Mouse (Mus musculus) lung, postnatal 10 days (tissue): ENCODE measurements around the gene Cyth2.
A peak's percentile ranks its signal among the peaks of the same experiment; 100 is the strongest.

Experiments
- DNase-seq: peaks from one replicate; pipeline ENCODE4 v3.0.0; 2021

Gene Cyth2

GRCm38 (mm10) chr7:45813787-45814779 lies at the start of gene Cyth2:
Gene Cyth2, minus strand, starts transcription at chr7:45814581.
- DNase-seq: peak; percentile 100

DNA sequence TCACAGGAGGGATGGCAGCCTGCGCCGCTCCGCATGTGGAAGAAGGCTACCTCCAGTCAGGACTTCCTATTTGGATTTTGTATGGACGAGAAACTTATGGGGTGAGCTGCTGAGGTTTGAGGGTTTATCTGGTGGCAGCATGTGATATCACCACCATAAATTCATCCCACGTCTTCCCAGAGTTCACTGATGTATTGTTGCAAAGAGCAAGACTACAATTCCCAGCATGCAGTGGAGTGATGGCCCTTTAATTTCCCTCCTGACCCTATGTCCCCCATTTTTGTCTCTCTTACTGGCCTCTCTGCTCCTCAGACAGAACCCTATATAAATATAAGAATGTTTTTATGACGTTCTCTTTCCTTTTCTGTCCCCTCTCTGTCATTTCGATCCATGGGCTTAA lies 48.4 kb upstream of the Cyth2 start:
- no peak for DNase-seq

- no peak for DNase-seq
Observed at GRCm38 (mm10) chr7:45859008-45859407, 44.6 kb upstream of the Cyth2 start.

DNA sequence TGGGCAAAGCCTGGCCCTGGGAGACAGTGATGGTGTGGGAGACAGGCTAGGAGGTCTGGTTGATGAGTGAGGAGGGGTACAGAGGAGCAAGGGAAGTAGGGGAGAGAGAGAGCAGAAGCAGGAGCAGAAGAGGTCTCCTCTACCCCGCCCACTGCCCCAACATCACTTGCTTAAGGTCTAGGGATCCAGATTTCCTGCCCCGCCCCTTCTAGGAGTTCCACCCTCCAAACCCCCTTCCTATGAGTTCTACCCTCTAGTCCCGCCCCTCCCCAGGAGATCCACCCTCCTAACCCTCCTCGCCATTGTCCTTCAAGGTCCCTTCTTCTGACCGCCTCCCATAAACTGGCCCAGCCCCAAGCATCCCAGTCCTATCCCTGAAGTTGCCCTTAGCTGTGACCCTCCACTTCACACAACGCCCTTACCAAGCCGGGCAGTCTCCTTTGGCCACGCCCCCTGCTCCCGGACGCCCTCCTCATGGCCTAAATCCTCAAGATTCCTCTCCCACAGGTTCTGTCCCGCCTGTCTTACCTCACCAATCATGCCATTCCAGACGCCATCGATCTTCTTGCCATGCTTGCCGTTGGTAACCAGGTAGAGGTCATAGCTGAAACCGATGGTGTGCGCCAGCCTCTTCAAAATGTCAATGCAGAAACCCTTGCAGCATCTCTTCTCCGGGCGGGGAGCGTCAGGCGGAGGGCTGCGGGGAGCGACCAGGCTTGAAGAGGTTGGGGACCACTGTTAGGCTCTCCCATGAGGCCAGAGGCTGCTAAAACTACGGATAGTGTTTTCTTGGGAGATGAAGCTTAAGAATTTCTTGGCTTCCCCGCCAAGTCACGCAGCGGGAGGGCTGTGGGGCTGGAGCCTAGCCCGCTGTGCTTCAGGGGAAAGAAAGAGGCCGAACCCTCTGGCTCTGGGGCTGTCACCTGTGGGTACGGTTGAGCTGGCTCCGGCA lies 42.8 kb upstream of the Cyth2 start:
- DNase-seq: peak; percentile 51

DNA sequence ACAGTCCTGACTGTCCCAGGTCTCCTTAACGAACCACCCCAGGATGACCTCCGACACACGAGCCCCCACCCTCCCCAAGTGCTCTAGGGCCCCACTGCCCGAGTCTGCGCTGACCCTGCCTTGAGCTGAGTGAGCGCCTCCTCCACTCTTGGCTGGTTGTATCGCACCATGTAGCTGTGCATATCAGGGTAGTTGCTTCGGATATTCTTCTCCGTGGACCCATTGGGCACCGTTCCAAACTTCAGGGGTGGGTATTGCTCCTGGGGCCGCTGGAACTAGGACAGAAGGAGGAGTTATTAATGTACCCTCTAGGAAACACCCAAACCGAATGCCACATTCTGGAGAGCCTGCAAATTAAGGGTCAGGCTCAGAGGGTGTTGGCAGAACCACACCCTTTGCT lies 38.7 kb upstream of the Cyth2 start:
- no peak for DNase-seq

- DNase-seq: no peak
Observed at GRCm38 (mm10) chr7:45850661-45851060, 36.3 kb upstream of the Cyth2 start.

- DNase-seq: no peak
Observed at GRCm38 (mm10) chr7:45848447-45849027, 34.2 kb upstream of the Cyth2 start.

DNA sequence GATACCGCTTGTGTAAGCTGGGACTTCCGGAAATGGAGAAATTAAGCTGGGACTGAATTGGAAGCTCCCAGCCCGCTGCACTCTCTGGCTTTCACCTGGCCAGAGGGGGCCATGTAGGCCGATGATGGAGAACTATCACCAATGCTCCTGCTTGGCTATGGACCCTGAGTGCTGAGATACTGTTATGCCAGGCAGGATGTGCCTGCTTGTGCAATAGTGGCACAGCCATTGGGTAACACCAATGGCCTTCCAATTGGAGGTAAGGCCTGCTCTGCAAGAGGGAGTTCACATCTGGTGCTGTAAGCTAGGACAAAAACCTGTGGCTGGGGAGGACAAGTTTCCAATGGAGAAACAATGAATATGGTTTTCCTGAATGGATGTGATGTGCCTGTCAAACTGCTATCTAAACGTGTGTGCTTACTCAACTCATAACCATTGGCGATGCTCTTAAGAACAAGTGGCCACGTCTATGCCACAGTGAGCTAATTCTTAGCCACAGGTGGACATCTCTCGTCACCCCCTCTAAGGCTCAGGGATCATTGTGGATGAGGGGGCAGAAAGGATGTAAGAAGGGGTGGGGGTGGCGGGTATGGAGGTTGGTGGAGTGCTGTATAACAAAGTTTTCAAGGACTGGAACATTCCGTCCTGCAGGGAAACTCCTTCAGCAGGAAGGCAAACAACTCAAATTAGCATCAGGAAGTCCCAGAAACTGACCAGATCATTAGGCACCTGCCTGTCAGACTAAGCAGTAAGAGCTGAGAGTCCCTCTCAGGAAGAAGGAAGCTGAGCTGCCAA lies 28.8 kb upstream of the Cyth2 start:
- no peak for DNase-seq

GRCm38 (mm10) chr7:45833924-45834323 lies 19.5 kb upstream of the Cyth2 start:
- no peak for DNase-seq

DNA sequence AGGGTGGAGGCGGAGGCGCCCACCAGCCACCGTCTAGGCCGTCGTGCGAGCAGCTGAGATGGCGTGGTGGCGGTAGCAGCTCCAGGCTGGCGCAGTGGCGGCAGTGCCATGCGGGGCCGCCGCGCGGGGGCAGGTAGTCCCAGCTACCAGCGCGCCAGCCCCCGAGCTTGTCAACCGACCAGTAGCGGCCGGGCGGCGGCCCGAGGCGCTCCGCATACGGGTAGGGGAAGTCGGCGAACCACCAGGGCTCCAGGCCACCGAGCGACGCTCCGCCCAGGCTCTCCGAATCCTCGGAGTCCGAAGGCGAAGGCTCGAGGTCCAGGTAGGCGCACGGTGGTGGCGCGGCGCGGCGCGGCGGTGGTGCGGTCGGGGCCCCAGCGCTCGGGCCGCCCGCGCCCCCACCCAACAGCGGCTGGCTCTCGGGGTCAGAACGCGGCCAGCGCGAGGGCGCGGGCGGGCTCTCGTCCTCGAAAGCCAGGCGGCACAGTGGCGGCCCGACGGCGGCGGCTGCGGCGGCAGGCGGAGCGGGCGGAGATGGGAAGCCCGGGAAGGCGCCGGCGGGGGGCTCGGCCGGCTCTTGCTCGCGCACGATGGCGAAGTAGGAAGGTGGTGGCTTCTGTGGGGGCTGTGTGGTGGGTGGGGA lies 18.9 kb upstream of the Cyth2 start:
- peak; percentile 27 for DNase-seq

DNA sequence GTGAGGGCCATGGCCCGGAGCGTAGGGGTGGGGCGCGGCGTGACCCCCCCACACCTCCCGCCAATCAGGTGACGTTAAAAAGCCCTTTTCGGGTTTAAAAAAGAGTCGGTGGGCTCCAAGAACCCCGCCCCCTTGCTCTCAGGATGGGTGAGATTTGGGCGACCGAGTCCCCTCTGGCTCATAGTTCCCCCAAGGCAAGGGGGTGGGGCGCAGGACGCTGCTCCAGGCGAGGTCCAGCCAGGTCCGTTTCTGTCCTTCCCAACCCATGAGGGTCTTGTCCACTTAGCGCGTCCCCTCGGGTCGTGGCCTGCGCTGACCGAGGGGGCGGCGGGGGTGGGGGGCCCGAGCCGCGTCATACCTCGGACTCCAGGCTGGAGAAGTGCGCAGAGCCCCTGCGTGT lies 18.0 kb upstream of the Cyth2 start:
- DNase-seq: no peak

DNA sequence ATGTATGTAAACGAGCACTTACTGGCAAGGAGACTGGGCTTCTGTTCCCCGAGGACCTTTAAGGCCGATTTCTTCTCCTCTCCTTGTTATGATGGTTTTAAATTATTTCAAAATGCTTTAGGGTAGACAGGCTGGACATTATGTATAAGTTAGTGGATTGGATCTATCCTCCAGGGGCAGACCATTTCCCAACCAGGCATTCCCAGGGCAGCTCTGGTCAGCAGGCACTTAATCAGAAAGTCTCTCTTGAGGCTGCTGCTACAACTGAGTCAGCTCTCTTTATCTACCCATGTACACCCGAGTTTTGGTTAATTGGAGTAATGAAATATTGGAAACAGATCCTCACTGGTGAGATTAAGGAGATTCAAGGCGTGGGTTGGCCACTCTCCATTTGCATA lies 16.7 kb upstream of the Cyth2 start:
- DNase-seq: no peak

GRCm38 (mm10) chr7:45830427-45831127 lies 16.2 kb upstream of the Cyth2 start, which contains the start of gene Grwd1:
Gene Grwd1, minus strand, starts transcription at chr7:45830944.
- peak; percentile 89 for DNase-seq

- no peak for DNase-seq
Observed at GRCm38 (mm10) chr7:45826631-45827030, 12.2 kb upstream of the Cyth2 start.

GRCm38 (mm10) chr7:45824598-45824997 lies 10.2 kb upstream of the Cyth2 start, which contains the start of gene Kcnj14:
Gene Kcnj14, minus strand, starts transcription at chr7:45824782.
- no peak for DNase-seq

DNA sequence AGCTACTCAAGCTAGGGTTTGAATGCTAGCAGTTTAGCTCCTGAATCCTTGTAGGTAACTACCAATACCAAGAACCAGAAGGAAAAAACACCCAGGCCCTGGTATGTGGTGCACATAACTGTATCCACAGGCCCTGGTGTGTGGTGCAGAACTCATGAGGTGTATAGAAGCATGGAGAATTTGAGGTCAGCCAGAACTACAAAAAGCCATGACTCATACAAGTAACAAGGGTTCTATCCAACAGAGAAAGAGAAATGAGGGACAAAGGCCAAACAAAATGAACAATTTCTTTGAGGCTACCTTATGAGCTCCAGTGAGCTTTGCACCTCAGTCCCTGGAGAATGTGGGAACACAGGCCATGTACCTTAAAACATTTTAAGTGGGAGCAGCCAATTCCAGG lies 6.5 kb upstream of the Cyth2 start:
- DNase-seq: no peak

DNA sequence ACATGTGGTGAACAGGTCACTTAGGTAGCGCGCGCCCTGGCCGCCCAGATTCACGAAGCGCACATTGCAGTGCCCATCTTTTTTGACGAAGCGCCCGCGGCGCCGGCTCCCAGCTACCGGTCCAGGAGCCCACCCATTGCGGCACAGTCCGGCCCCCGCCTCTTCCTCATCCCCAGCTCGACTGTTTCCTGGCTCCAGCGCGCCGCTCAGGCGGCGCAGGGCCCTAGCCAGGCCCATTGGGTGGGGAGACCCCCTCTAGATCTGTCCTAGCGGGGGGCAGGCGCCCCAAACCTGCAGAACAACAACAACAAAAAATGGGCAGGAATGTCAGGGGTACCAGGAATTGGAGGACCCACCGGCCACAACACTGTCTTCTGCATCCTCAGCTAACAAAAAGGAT lies 5.5 kb upstream of the Cyth2 start:
- no peak for DNase-seq

DNA sequence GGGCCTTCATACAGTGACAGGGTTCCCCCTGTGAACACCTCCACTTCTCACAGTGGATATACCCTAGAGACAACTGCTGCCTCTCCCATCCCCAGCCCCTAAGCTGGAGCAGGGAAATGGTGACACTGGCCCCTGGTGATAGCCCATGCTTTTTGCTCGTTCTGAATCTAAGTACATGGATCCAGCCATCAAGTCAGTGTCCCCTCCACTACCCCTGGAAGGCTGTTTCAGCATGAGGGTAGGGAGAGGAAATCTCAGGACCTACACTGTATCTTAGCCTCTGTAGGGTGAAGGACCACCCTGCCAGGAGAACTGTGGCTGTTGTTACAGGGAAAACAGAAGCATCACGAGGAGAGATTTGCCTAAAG lies 1.6 kb upstream of the Cyth2 start:
- DNase-seq: no peak

DNA sequence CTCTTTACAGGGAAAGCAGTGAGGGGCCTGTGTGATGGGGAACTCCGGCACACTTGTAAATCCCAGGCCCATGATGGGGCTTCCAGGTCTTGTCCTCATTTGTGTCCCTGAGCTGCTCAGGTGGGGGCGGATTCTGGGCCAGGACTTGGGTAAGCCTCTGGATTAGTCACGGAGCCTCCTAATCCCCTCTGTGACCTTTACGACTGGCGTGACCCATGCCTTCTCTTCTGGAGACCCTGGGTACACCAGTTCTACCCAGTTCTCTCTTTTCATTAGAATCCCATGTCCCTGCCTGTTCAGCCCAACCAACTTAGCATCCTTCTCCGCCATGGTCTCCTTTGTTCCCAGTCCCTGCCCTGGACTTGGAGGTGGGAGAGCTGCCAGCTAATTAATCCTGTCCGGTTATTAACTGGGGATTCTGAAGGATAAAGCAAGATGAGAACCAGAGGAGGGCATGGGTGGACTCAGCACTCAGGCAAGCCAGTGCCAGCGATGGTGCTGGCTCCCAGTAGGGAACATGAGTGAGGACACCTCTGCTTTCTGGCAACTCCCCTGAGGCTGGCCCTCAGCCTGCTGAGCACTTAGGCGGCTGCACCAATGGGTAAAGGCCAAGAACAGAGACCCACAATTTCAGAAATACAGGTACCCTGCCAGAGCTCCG lies 1.1 kb upstream of the Cyth2 start:
- DNase-seq: no peak

- DNase-seq: no peak
Observed at GRCm38 (mm10) chr7:45814841-45815240, 460 bp upstream of the Cyth2 start.
